Mouse (Mus musculus) heart, postnatal 0 days (tissue): ENCODE results near the gene Gm3625.

Experiments
- CTCF ChIP-seq: IDR thresholded peaks from 2 replicates; pipeline ENCODE4 v1.5.1; 2016; ENCODE audit warnings: antibody characterized with exemption, control low read depth, low read depth
- EP300 ChIP-seq: IDR thresholded peaks from 2 replicates; pipeline ENCODE4 v1.6.1; 2016; ENCODE audit warnings: antibody characterized with exemption, low read depth

- TF ChIP-seq EP300: no peak
- no peak for TF ChIP-seq CTCF
These were observed 45.7 kb upstream of the Gm3625 start for GRCm38 (mm10) chr12:4638438-4638837.
